Mouse (Mus musculus) liver, postnatal 0 days (tissue): Measurements from ENCODE around the gene Dhx40. TPM values are rescaled to one million over a fixed set of nuclear protein-coding genes. Genes with fewer than 3 reads are reported as not detected.

Experiments used
- ATAC-seq: fragments of 200-750 bp; cut with Nextera tagmentation; 2 replicates; pipeline ENCODE4 v1.8.0; 2017; ENCODE audit warnings: mild to moderate bottlenecking, moderate library complexity
- DNase-seq: peaks from one replicate; pipeline ENCODE4 v3.0.0-alpha.2; 2016
- H3K27ac ChIP-seq: fragments of 300-500 bp; sonication (generic); 2 replicates; pipeline ENCODE4 v1.5.1; 2014; ENCODE audit warnings: antibody characterized with exemption, moderate library complexity, mild to moderate bottlenecking, low read depth
- H3K27me3 ChIP-seq: fragments of 300-500 bp; sonication (generic); 2 replicates; pipeline ENCODE4 v1.6.1; 2014; ENCODE audit warnings: low read length, control low read depth, mixed read lengths; ENCODE audit not compliant: insufficient read depth
- H3K36me3 ChIP-seq: fragments of 300-500 bp; sonication (generic); replicated peaks from 2 replicates; pipeline ENCODE4 v1.6.1; 2014; ENCODE audit warnings: mild to moderate bottlenecking, control low read depth, low read length, moderate library complexity, mixed read lengths; ENCODE audit not compliant: insufficient read depth
- H3K4me1 ChIP-seq: fragments of 300-500 bp; sonication (generic); 2 replicates; pipeline ENCODE4 v1.6.1; 2014; ENCODE audit warnings: antibody characterized with exemption, mild to moderate bottlenecking, control low read depth; ENCODE audit not compliant: insufficient read depth
- H3K4me2 ChIP-seq: fragments of 300-500 bp; sonication (generic); 2 replicates; pipeline ENCODE4 v1.6.1; 2014; ENCODE audit warnings: low read depth, mild to moderate bottlenecking, low read length, moderate library complexity, mixed read lengths
- H3K4me3 ChIP-seq: fragments of 300-500 bp; sonication (generic); 2 replicates; pipeline ENCODE4 v1.5.1; 2014; ENCODE audit warnings: low read depth, low read length
- H3K9ac ChIP-seq: fragments of 300-500 bp; sonication (generic); replicated peaks from 2 replicates; pipeline ENCODE4 v1.6.1; 2014; ENCODE audit warnings: mild to moderate bottlenecking, moderate library complexity
- H3K9me3 ChIP-seq: fragments of 300-500 bp; sonication (generic); 2 replicates; pipeline ENCODE4 v1.6.1; 2016; ENCODE audit warnings: mild to moderate bottlenecking, control low read depth, low read length, mixed read lengths
- CTCF ChIP-seq: sonication (generic); IDR thresholded peaks from 2 replicates; pipeline ENCODE4 v1.5.1; 2016; ENCODE audit warnings: antibody characterized with exemption, low read depth
- EP300 ChIP-seq: IDR thresholded peaks from 2 replicates; pipeline ENCODE4 v1.6.1; 2016; ENCODE audit warnings: antibody characterized with exemption, low read depth, mild to moderate bottlenecking
- WGBS: fragments of 180-500 bp; shearing (Covaris S2); extraction: QIAGEN DNeasy Blood & Tissue Kit; methylation state at CpG from one replicate; pipeline ENCODE4 v1.1.7; 2014; ENCODE audit not compliant: insufficient replicate concordance; 5-methylcytosine and 5-hydroxymethylcytosine counted together
- polyA plus RNA-seq: library from polyadenylated mRNA; unstranded; fragments of >200 nt; fragmentation: Nextera tagmentation; extraction: Ambion mirVana; gene quantifications from 2 replicates; pipeline ENCODE4 v1.2.1, GENCODE M21; 2015

The Dhx40 gene
- polyA plus RNA-seq, 1 experiment from 2014 or later, result 8.0 TPM

- H3K27ac ChIP-seq, result no peak overlapping the region
Observed at GRCm38 (mm10) chr11:86749776-86750423, 57.6 kb downstream of the Dhx40 start.

GRCm38 (mm10) chr11:86745634-86746404 is 61.7 kb downstream of the Dhx40 start:
- Histone ChIP-seq H3K27ac (peak overlapping the region; percentile 48), H3K4me1 (peaks cover 59% of the 10 kb centered on the region), H3K4me3 (no peak overlapping the region), H3K27me3 (no peaks in the 10 kb centered on the region), H3K9me3 (no peaks in the 10 kb centered on the region), H3K36me3 (no peaks in the 10 kb centered on the region), H3K9ac (no peak overlapping the region), H3K4me2 (peak overlapping the region; percentile 15)
- no peak for ATAC-seq
- TF ChIP-seq EP300 (no peak), CTCF (no peak)
- DNase-seq, result no peak
- 53% methylated on average over 3 of the region's 3 CpGs for WGBS

More at GRCm38 (mm10) chr11:86749776-86750423, 57.6 kb downstream of the Dhx40 start:
- 0 out of 2 replicates have a peak, but pooled peaks cover 5% of the 10 kb centered on the region for H3K36me3 ChIP-seq
- peaks cover 60% of the 10 kb centered on the region for H3K4me1 ChIP-seq
- no peaks in the 10 kb centered on the region for H3K27me3 ChIP-seq
- H3K9ac ChIP-seq, result no peak overlapping the region
- TF ChIP-seq EP300 (no peak), CTCF (no peak)
- H3K4me2 ChIP-seq, result no peak overlapping the region
- WGBS, result 79% methylated on average over 3 of the region's 3 CpGs
- no peak overlapping the region for H3K4me3 ChIP-seq
- no peaks in the 10 kb centered on the region for H3K9me3 ChIP-seq
- ATAC-seq (no peak), DNase-seq (no peak)

DNA sequence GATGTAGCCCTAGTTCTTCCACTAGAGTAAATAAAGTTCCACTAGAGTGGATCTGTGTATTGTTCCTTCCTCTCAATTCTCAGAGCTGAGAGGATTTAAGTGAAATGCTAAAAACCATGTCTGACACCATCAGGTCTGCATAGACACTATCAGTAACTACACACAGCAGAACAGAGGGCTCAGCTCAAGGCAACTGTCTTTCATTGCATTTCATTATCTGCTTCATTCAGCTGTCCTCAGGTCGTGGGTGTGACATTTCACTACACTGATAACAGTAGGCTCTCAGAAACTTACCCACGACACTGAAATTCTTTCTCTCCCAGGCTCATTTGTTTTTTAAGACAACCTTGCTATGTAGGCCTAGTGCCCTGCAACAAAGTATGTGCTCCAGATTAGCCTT is 64.9 kb downstream of the Dhx40 start:
- DNase-seq, result peak; percentile 53
- Histone ChIP-seq H3K4me2 (peak overlapping the region; percentile 61), H3K27ac (peak overlapping the region; percentile 80), H3K4me3 (peak overlapping the region; percentile 17; the same call in 1 of the 2 replicates), H3K27me3 (no peaks in the 10 kb centered on the region), H3K36me3 (no peaks in the 10 kb centered on the region), H3K4me1 (peaks cover 68% of the 10 kb centered on the region), H3K9ac (no peak overlapping the region; the same call in 1 of the 2 replicates), H3K9me3 (no peaks in the 10 kb centered on the region)
- 25% methylated on average over 2 of the region's 2 CpGs for WGBS
- no peak for TF ChIP-seq CTCF
- peak; percentile 99 for TF ChIP-seq EP300
- ATAC-seq, result peak; percentile 99

DNA sequence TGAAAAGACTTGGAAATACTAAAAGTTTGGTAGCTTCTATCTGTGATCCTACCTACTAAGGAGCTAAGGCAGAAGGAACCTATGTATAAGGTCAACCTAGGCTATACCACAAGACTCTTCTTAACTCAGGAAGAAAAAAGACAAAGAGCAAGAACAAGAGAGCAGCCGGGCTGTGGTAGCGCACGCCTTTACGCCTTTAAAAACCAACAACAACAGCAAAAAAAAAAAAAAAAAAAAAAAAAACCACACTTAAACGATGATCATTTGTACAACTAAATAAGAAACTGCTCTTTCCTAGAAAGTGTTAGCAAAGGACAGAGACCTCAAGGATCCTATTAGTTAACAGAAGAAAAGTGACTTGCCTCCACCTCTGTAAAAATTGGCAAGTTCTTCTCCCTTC is 66.0 kb downstream of the Dhx40 start:
- Histone ChIP-seq H3K4me1 (peaks cover 70% of the 10 kb centered on the region), H3K4me2 (peak overlapping the region; percentile 41; the same call in 1 of the 2 replicates), H3K4me3 (no peak overlapping the region), H3K27me3 (no peaks in the 10 kb centered on the region), H3K9me3 (no peaks in the 10 kb centered on the region), H3K36me3 (peaks cover 3% of the 10 kb centered on the region; the same call in 1 of the 2 replicates), H3K27ac (peak overlapping the region; percentile 80), H3K9ac (no peak overlapping the region)
- TF ChIP-seq EP300 (no peak), CTCF (no peak)
- WGBS, result 63% methylated on average over 5 of the region's 5 CpGs
- ATAC-seq, result no peak
- no peak for DNase-seq

DNA sequence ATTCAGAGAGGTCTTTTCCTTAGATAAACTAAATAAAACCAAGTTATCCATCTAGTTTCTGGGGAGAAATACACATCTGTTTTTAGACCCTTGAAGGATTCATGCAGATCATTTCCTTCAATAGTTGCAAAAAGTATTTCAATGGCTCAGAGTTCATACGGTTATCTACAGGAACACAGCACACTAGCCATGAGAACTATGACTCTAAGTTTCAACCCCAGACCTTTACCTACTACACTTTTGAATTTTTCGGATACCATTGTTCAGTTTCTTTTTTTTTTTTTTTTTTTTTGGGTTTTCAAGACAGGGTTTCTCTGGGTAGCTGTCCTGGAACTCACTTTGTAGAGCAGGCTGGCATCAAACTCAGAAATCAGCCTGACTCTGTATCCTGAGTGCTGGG is 68.1 kb downstream of the Dhx40 start:
- H3K27me3 ChIP-seq, result no peaks in the 10 kb centered on the region
- TF ChIP-seq EP300, result no peak
- H3K9ac ChIP-seq, result no peak overlapping the region; the same call in 1 of the 2 replicates
- peaks cover 16% of the 10 kb centered on the region for H3K36me3 ChIP-seq
- H3K4me3 ChIP-seq, result no peak overlapping the region
- ATAC-seq (no peak), DNase-seq (no peak)
- H3K27ac ChIP-seq, result peak overlapping the region; percentile 45
- H3K4me1 ChIP-seq, result peaks cover 52% of the 10 kb centered on the region
- H3K9me3 ChIP-seq, result no peaks in the 10 kb centered on the region
- peak overlapping the region; percentile 38 for H3K4me2 ChIP-seq
- WGBS, result 51% methylated on average over 2 of the region's 2 CpGs

DNA sequence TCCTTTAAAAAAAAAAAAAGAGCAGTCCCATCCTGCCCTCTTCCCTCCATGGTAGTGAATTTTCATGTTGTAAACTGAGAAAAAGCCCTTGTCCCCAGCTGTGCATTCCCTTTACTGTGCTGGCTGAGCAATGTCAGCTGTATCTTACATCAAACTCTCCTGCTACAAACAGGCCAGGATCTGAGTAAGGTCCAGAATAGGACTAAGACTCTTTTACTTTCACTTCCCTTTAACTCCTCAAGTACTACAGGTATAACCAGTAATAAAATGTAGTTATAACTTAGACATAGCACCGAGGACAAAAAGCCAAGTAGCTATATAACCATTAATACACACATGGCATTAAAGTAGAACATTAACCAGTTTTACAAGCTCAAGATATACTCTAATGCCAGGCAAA is 68.6 kb downstream of the Dhx40 start:
- peak overlapping the region; percentile 45 for H3K27ac ChIP-seq
- H3K36me3 ChIP-seq, result peaks cover 21% of the 10 kb centered on the region
- H3K9ac ChIP-seq, result no peak overlapping the region; the same call in 1 of the 2 replicates
- peak overlapping the region; percentile 38; the same call in 1 of the 2 replicates for H3K4me2 ChIP-seq
- H3K9me3 ChIP-seq, result no peaks in the 10 kb centered on the region
- TF ChIP-seq CTCF, result no peak
- ATAC-seq, result no peak
- no peak overlapping the region for H3K4me3 ChIP-seq
- no peaks in the 10 kb centered on the region for H3K27me3 ChIP-seq
- peaks cover 51% of the 10 kb centered on the region for H3K4me1 ChIP-seq
- no peak for DNase-seq
- 65% methylated on average over 1 of the region's 1 CpGs for WGBS
